Mouse (Mus musculus): ENCODE results near the gene Tesk2. TPM values are rescaled to one million over a fixed set of nuclear protein-coding genes. Genes with fewer than 3 reads are reported as not detected.
"Not testable (repeated sequence)": the region's sequence is repeated elsewhere in the genome, so short reads cannot be mapped to it uniquely, and the experiment has no call there.

Gene Tesk2
- polyA plus RNA-seq, 1 experiment from 2014 or later: 8.3 TPM

- no peak for ATAC-seq (replicated peaks; ENCODE audit: low FRiP score, low TSS enrichment, low read depth)
- H3K27me3 ChIP-seq (replicated peaks; ENCODE audit: control insufficient read depth, insufficient read depth, low read length): no peaks in the 10 kb centered on the region
- WGBS: 22% methylated on average over 6 of the region's 6 CpGs
- peaks cover 4% of the 10 kb centered on the region; the same call in 1 of the 2 replicates for H3K4me1 ChIP-seq (replicated peaks; ENCODE audit: control insufficient read depth, insufficient read depth, low read length)
- no peaks in the 10 kb centered on the region for H3K36me3 ChIP-seq (ENCODE audit: control insufficient read depth, insufficient read depth, low read length)
- DNase-seq (ENCODE audit: low spot score): no peak
- no peak overlapping the region for H3K4me2 ChIP-seq (ENCODE audit: low read length)
- no peak overlapping the region for H3K4me3 ChIP-seq (ENCODE audit: low read depth, low read length)
- no peak overlapping the region for H3K27ac ChIP-seq (ENCODE audit: low read depth)
- H3K9ac ChIP-seq (ENCODE audit: low read length): no peak overlapping the region
- H3K9me3 ChIP-seq (ENCODE audit: control insufficient read depth, low read length): no peaks in the 10 kb centered on the region
Measured at GRCm38 (mm10) chr4:116830070-116830368, 109.3 kb downstream of the Tesk2 start.

- ATAC-seq (replicated peaks; ENCODE audit: low FRiP score, low TSS enrichment, low read depth): no peak
Measured at GRCm38 (mm10) chr4:116838999-116839398, 118.3 kb downstream of the Tesk2 start.

GRCm38 (mm10) chr4:116840096-116840495, 119.3 kb downstream of the Tesk2 start:
- not testable (repeated sequence) for ATAC-seq (replicated peaks; ENCODE audit: low FRiP score, low TSS enrichment, low read depth); H3K9ac ChIP-seq (ENCODE audit: low read length); H3K27ac ChIP-seq (ENCODE audit: low read depth); H3K36me3 ChIP-seq (ENCODE audit: control insufficient read depth, insufficient read depth, low read length); H3K4me3 ChIP-seq (ENCODE audit: low read depth, low read length); H3K27me3 ChIP-seq (replicated peaks; ENCODE audit: control insufficient read depth, insufficient read depth, low read length); H3K4me1 ChIP-seq (replicated peaks; ENCODE audit: control insufficient read depth, insufficient read depth, low read length); H3K4me2 ChIP-seq (ENCODE audit: low read length); DNase-seq (ENCODE audit: low spot score); H3K9me3 ChIP-seq (ENCODE audit: control insufficient read depth, low read length)
- WGBS: 12% methylated on average over 19 of the region's 29 CpGs

More at GRCm38 (mm10) chr4:116838999-116839398, 118.3 kb downstream of the Tesk2 start:
- 21% methylated on average over 2 of the region's 2 CpGs for WGBS
- Histone ChIP-seq H3K4me3 (ENCODE audit: low read depth, low read length) (no peak overlapping the region), H3K9ac (ENCODE audit: low read length) (no peak overlapping the region), H3K27me3 (replicated peaks; ENCODE audit: control insufficient read depth, insufficient read depth, low read length) (peaks cover 7% of the 10 kb centered on the region; the same call in 1 of the 2 replicates), H3K4me1 (replicated peaks; ENCODE audit: control insufficient read depth, insufficient read depth, low read length) (no peaks in the 10 kb centered on the region), H3K36me3 (ENCODE audit: control insufficient read depth, insufficient read depth, low read length) (no peaks in the 10 kb centered on the region), H3K27ac (ENCODE audit: low read depth) (no peak overlapping the region), H3K9me3 (ENCODE audit: control insufficient read depth, low read length) (no peaks in the 10 kb centered on the region), H3K4me2 (ENCODE audit: low read length) (no peak overlapping the region)
- DNase-seq (ENCODE audit: low spot score): no peak

GRCm38 (mm10) chr4:116840841-116841240, 120.1 kb downstream of the Tesk2 start:
- no peak for ATAC-seq (replicated peaks; ENCODE audit: low FRiP score, low TSS enrichment, low read depth)
- Histone ChIP-seq H3K9me3 (ENCODE audit: control insufficient read depth, low read length) (no peaks in the 10 kb centered on the region), H3K4me3 (ENCODE audit: low read depth, low read length) (no peak overlapping the region), H3K4me2 (ENCODE audit: low read length) (no peak overlapping the region), H3K4me1 (replicated peaks; ENCODE audit: control insufficient read depth, insufficient read depth, low read length) (no peaks in the 10 kb centered on the region), H3K27me3 (replicated peaks; ENCODE audit: control insufficient read depth, insufficient read depth, low read length) (peaks cover 7% of the 10 kb centered on the region; the same call in 1 of the 2 replicates), H3K9ac (ENCODE audit: low read length) (no peak overlapping the region), H3K36me3 (ENCODE audit: control insufficient read depth, insufficient read depth, low read length) (no peaks in the 10 kb centered on the region), H3K27ac (ENCODE audit: low read depth) (no peak overlapping the region)
- no peak for DNase-seq (ENCODE audit: low spot score)
- 83% methylated on average over 6 of the region's 6 CpGs for WGBS

- H3K9me3 ChIP-seq (ENCODE audit: control insufficient read depth, low read length): no peaks in the 10 kb centered on the region
- 97% methylated on average over 3 of the region's 3 CpGs for WGBS
Measured at GRCm38 (mm10) chr4:116844324-116844723, 123.6 kb downstream of the Tesk2 start.

GRCm38 (mm10) chr4:116849901-116850300, 129.2 kb downstream of the Tesk2 start:
- WGBS: 84% methylated on average over 3 of the region's 3 CpGs
- Histone ChIP-seq H3K4me1 (replicated peaks; ENCODE audit: control insufficient read depth, insufficient read depth, low read length) (no peaks in the 10 kb centered on the region), H3K27me3 (replicated peaks; ENCODE audit: control insufficient read depth, insufficient read depth, low read length) (no peaks in the 10 kb centered on the region), H3K4me2 (ENCODE audit: low read length) (no peak overlapping the region), H3K9me3 (ENCODE audit: control insufficient read depth, low read length) (no peaks in the 10 kb centered on the region), H3K9ac (ENCODE audit: low read length) (no peak overlapping the region), H3K4me3 (ENCODE audit: low read depth, low read length) (no peak overlapping the region), H3K27ac (ENCODE audit: low read depth) (no peak overlapping the region), H3K36me3 (ENCODE audit: control insufficient read depth, insufficient read depth, low read length) (no peaks in the 10 kb centered on the region)
- ATAC-seq (replicated peaks; ENCODE audit: low FRiP score, low TSS enrichment, low read depth) (no peak), DNase-seq (ENCODE audit: low spot score) (no peak)

More at GRCm38 (mm10) chr4:116844324-116844723, 123.6 kb downstream of the Tesk2 start:
- no peaks in the 10 kb centered on the region for H3K4me1 ChIP-seq (replicated peaks; ENCODE audit: control insufficient read depth, insufficient read depth, low read length)
- no peak for DNase-seq (ENCODE audit: low spot score)
- H3K4me3 ChIP-seq (ENCODE audit: low read depth, low read length): no peak overlapping the region
- H3K9ac ChIP-seq (ENCODE audit: low read length): no peak overlapping the region
- no peak overlapping the region for H3K4me2 ChIP-seq (ENCODE audit: low read length)
- no peak for ATAC-seq (replicated peaks; ENCODE audit: low FRiP score, low TSS enrichment, low read depth)
- peaks cover 6% of the 10 kb centered on the region; the same call in 1 of the 2 replicates for H3K27me3 ChIP-seq (replicated peaks; ENCODE audit: control insufficient read depth, insufficient read depth, low read length)
- H3K36me3 ChIP-seq (ENCODE audit: control insufficient read depth, insufficient read depth, low read length): no peaks in the 10 kb centered on the region
- H3K27ac ChIP-seq (ENCODE audit: low read depth): no peak overlapping the region

GRCm38 (mm10) chr4:116854286-116854685, 133.5 kb downstream of the Tesk2 start:
- Histone ChIP-seq H3K36me3 (ENCODE audit: control insufficient read depth, insufficient read depth, low read length) (no peaks in the 10 kb centered on the region), H3K27ac (ENCODE audit: low read depth) (no peak overlapping the region), H3K4me3 (ENCODE audit: low read depth, low read length) (no peak overlapping the region), H3K9me3 (ENCODE audit: control insufficient read depth, low read length) (no peaks in the 10 kb centered on the region), H3K4me2 (ENCODE audit: low read length) (no peak overlapping the region), H3K4me1 (replicated peaks; ENCODE audit: control insufficient read depth, insufficient read depth, low read length) (no peaks in the 10 kb centered on the region), H3K27me3 (replicated peaks; ENCODE audit: control insufficient read depth, insufficient read depth, low read length) (no peaks in the 10 kb centered on the region), H3K9ac (ENCODE audit: low read length) (no peak overlapping the region)
- ATAC-seq (replicated peaks; ENCODE audit: low FRiP score, low TSS enrichment, low read depth) (no peak), DNase-seq (ENCODE audit: low spot score) (no peak)
- 22% methylated on average over 2 of the region's 2 CpGs for WGBS

Other genes with a start within 250 kb of the Tesk2 start
- 4.1 and 4.8 TPM in 2 replicates for gene Ipp, start 213.4 kb upstream of the Tesk2 start, polyA plus RNA-seq (2014; fragmentation: Nextera tagmentation; extraction: Ambion mirVana)
- 25.2 and 25.5 TPM in 2 replicates for gene Tmem69, start 165.0 kb upstream of the Tesk2 start, polyA plus RNA-seq (2014; fragmentation: Nextera tagmentation; extraction: Ambion mirVana)
- gene Gpbp1l1, start 163.3 kb upstream of the Tesk2 start, polyA plus RNA-seq (2014; fragmentation: Nextera tagmentation; extraction: Ambion mirVana): 43.4 and 46.9 TPM in 2 replicates
- gene Ccdc17, start 124.3 kb upstream of the Tesk2 start, polyA plus RNA-seq (2014; fragmentation: Nextera tagmentation; extraction: Ambion mirVana): 3.8 and 4.1 TPM in 2 replicates
- gene Nasp, start 93.0 kb upstream of the Tesk2 start, polyA plus RNA-seq (2014; fragmentation: Nextera tagmentation; extraction: Ambion mirVana): 146 and 154 TPM in 2 replicates
- 764 and 800 TPM in 2 replicates for gene Akr1a1, start 69.3 kb upstream of the Tesk2 start, polyA plus RNA-seq (2014; fragmentation: Nextera tagmentation; extraction: Ambion mirVana)
- 1,268 and 1,288 TPM in 2 replicates for gene Prdx1, start 35.4 kb upstream of the Tesk2 start, polyA plus RNA-seq (2014; fragmentation: Nextera tagmentation; extraction: Ambion mirVana)
- 12.9 and 17.6 TPM in 2 replicates for gene Mmachc, start 12.5 kb upstream of the Tesk2 start, polyA plus RNA-seq (2014; fragmentation: Nextera tagmentation; extraction: Ambion mirVana)
- 35.9 and 42.5 TPM in 2 replicates for gene Ccdc163, start 12.4 kb upstream of the Tesk2 start, polyA plus RNA-seq (2014; fragmentation: Nextera tagmentation; extraction: Ambion mirVana)
- gene Toe1, start 86.7 kb downstream of the Tesk2 start, polyA plus RNA-seq (2014; fragmentation: Nextera tagmentation; extraction: Ambion mirVana): 31.7 and 34.7 TPM in 2 replicates
- 12.3 and 18.8 TPM in 2 replicates for gene Mutyh, start 86.8 kb downstream of the Tesk2 start, polyA plus RNA-seq (2014; fragmentation: Nextera tagmentation; extraction: Ambion mirVana)
- gene Hpdl, start 100.8 kb downstream of the Tesk2 start, polyA plus RNA-seq (2014; fragmentation: Nextera tagmentation; extraction: Ambion mirVana): 1.3 and 1.7 TPM in 2 replicates
- gene Zswim5, start 156.4 kb downstream of the Tesk2 start, polyA plus RNA-seq (2014; fragmentation: Nextera tagmentation; extraction: Ambion mirVana): 1.0 and 1.4 TPM in 2 replicates

Data from intestine, embryonic 14.5 days (tissue).